In genomic region chr12:86021583-86021982, GRCm38 (mm10) we compare ENCODE assay signal across 29 mouse cellular contexts. TPM values are rescaled to one million over a fixed set of nuclear protein-coding genes. Genes with fewer than 3 reads are reported as not detected.
DNase-seq lines count a peak whose midpoint lies in the region; ATAC-seq and TF ChIP-seq lines count a peak whose summit lies in the region.
"Had no signal": no experiment of that assay in that cellular context is flagged by ENCODE, and none has a peak within 500 bp of the region (broad histone marks: within the 10 kb centered on the region; RNA-seq: fewer than 3 reads in every experiment).

No protein-coding gene starts in this region.

- H3K4me2 ChIP-seq in lung, embryonic 14.5 days, result no peak overlapping the region
- no peak overlapping the region for H3K4me2 ChIP-seq in lung, postnatal 0 days (replicated peaks; ENCODE audit: low read depth, low read length)
- no peak overlapping the region for H3K4me2 ChIP-seq in embryonic facial prominence, embryonic 14.5 days (ENCODE audit: low read depth, low read length)
- H3K4me2 ChIP-seq in limb, embryonic 15.5 days, result no peak overlapping the region
- no peak overlapping the region for H3K4me2 ChIP-seq in hindbrain, embryonic 13.5 days
- H3K4me2 ChIP-seq: intestine, embryonic 15.5 days; liver, embryonic 11.5 days; neural tube, embryonic 15.5 days had no signal

- no peak for TF ChIP-seq EP300 in lung, postnatal 0 days (IDR thresholded peaks at IDR 0.05)

- no peak overlapping the region for H3K9ac ChIP-seq in lung, embryonic 14.5 days
- H3K9ac ChIP-seq in lung, postnatal 0 days (replicated peaks; ENCODE audit: low read depth), result no peak overlapping the region
- H3K9ac ChIP-seq in embryonic facial prominence, embryonic 14.5 days (ENCODE audit: low read depth, low read length), result no peak overlapping the region
- H3K9ac ChIP-seq in limb, embryonic 15.5 days, result no peak overlapping the region
- no peak overlapping the region for H3K9ac ChIP-seq in hindbrain, embryonic 13.5 days
- H3K9ac ChIP-seq: intestine, embryonic 15.5 days; neural tube, embryonic 15.5 days had no signal

- H3K36me3 ChIP-seq in heart, embryonic 10.5 days, result 0 out of 2 replicates have a peak, but pooled peaks cover 3% of the 10 kb centered on the region
- no peaks in the 10 kb centered on the region for H3K36me3 ChIP-seq in lung, embryonic 14.5 days (ENCODE audit: insufficient read depth)
- H3K36me3 ChIP-seq in lung, postnatal 0 days (ENCODE audit: insufficient read depth, low read length), result no peaks in the 10 kb centered on the region
- no peaks in the 10 kb centered on the region for H3K36me3 ChIP-seq in embryonic facial prominence, embryonic 14.5 days (ENCODE audit: control insufficient read depth, insufficient read depth, low read length)
- H3K36me3 ChIP-seq in limb, embryonic 15.5 days, result no peaks in the 10 kb centered on the region
- peaks cover 3% of the 10 kb centered on the region; the same call in 1 of the 2 replicates for H3K36me3 ChIP-seq in hindbrain, embryonic 13.5 days
- H3K36me3 ChIP-seq: intestine, embryonic 15.5 days; neural tube, embryonic 15.5 days had no signal

- ATAC-seq in lung, embryonic 14.5 days (ENCODE audit: insufficient read depth), result no peak
- no peak for ATAC-seq in lung, postnatal 0 days
- peak; percentile 41; the same call in 1 of the 2 replicates for ATAC-seq in embryonic facial prominence, embryonic 14.5 days (ENCODE audit: low read depth)
- no peak for ATAC-seq in limb, embryonic 15.5 days (ENCODE audit: insufficient number of reproducible peaks, low FRiP score, low TSS enrichment, low read depth)
- ATAC-seq in hindbrain, embryonic 13.5 days (ENCODE audit: low FRiP score), result no peak
- ATAC-seq: activated CD4-positive, CD25-positive, alpha-beta regulatory T cell, adult 4 months; forebrain, embryonic 14.5 days; hindbrain, postnatal 0 days; intestine, embryonic 15.5 days had no signal

- no peaks in the 10 kb centered on the region for H3K27me3 ChIP-seq in heart, embryonic 10.5 days (ENCODE audit: insufficient read depth, poor library complexity, severe bottlenecking)
- no peaks in the 10 kb centered on the region for H3K27me3 ChIP-seq in lung, embryonic 14.5 days (ENCODE audit: insufficient read depth, low read length)
- H3K27me3 ChIP-seq in lung, postnatal 0 days (replicated peaks; ENCODE audit: insufficient read depth, low read length), result no peaks in the 10 kb centered on the region
- no peaks in the 10 kb centered on the region for H3K27me3 ChIP-seq in embryonic facial prominence, embryonic 14.5 days (replicated peaks; ENCODE audit: control insufficient read depth, insufficient read depth, low read length)
- H3K27me3 ChIP-seq in limb, embryonic 15.5 days, result no peaks in the 10 kb centered on the region
- no peaks in the 10 kb centered on the region for H3K27me3 ChIP-seq in hindbrain, embryonic 13.5 days
- H3K27me3 ChIP-seq: intestine, embryonic 15.5 days; neural tube, embryonic 15.5 days had no signal

- DNase-seq in heart, embryonic 10.5 days (ENCODE audit: low spot score), result no peak
- DNase-seq in heart, adult 8-10 months (ENCODE audit: low spot score), result no peak
- no peak for DNase-seq in lung, embryonic 14.5 days
- DNase-seq in lung, postnatal 0 days (ENCODE audit: low spot score), result no peak
- peak; percentile 53 for DNase-seq in embryonic facial prominence, embryonic 14.5 days (ENCODE audit: low spot score)
- DNase-seq: adrenal gland, adult 2 months; cerebellum, adult 8-10 months; cerebellum, postnatal 36 days; embryo, embryonic 11 days; heart, adult 2 months; kidney, adult 2 months; kidney, postnatal 36 days; lung, postnatal 14 days; midbrain, embryonic 14.5 days; right cerebral cortex, adult 18-20 months; right cerebral cortex, postnatal 4 days; thymus, adult 18-20 months; thymus, postnatal 25 days had no signal

- no peak overlapping the region for H3K4me3 ChIP-seq in heart, embryonic 10.5 days
- H3K4me3 ChIP-seq in lung, embryonic 14.5 days (ENCODE audit: low read depth, low read length), result no peak overlapping the region
- no peak overlapping the region for H3K4me3 ChIP-seq in lung, postnatal 0 days (ENCODE audit: low read depth, low read length)
- H3K4me3 ChIP-seq in embryonic facial prominence, embryonic 14.5 days (ENCODE audit: low read depth, low read length), result no peak overlapping the region
- H3K4me3 ChIP-seq in limb, embryonic 15.5 days, result no peak overlapping the region
- H3K4me3 ChIP-seq in hindbrain, embryonic 13.5 days, result no peak overlapping the region
- H3K4me3 ChIP-seq: heart, adult 2 months; intestine, embryonic 15.5 days; layer of hippocampus, adult 2 months; left cerebral cortex, adult 2 months; neural tube, embryonic 15.5 days had no signal

- WGBS in heart, embryonic 10.5 days, result 51% methylated on average over 6 of the region's 6 CpGs
- 50% methylated on average over 6 of the region's 6 CpGs for WGBS in lung, embryonic 14.5 days
- 63% methylated on average over 6 of the region's 6 CpGs for WGBS in lung, postnatal 0 days
- WGBS in embryonic facial prominence, embryonic 14.5 days, result 66% methylated on average over 6 of the region's 6 CpGs
- 74% methylated on average over 6 of the region's 6 CpGs for WGBS in limb, embryonic 15.5 days
- 84% methylated on average over 6 of the region's 6 CpGs for WGBS in hindbrain, embryonic 13.5 days

- peaks cover 37% of the 10 kb centered on the region for H3K4me1 ChIP-seq in heart, embryonic 10.5 days
- H3K4me1 ChIP-seq in lung, embryonic 14.5 days (ENCODE audit: insufficient read depth), result peaks cover 12% of the 10 kb centered on the region
- 0 out of 2 replicates have a peak, but pooled peaks cover 3% of the 10 kb centered on the region for H3K4me1 ChIP-seq in lung, postnatal 0 days (ENCODE audit: insufficient read depth, low read depth, low read length)
- H3K4me1 ChIP-seq in embryonic facial prominence, embryonic 14.5 days (ENCODE audit: control insufficient read depth, insufficient read depth, low read length), result peaks cover 23% of the 10 kb centered on the region
- H3K4me1 ChIP-seq in limb, embryonic 15.5 days, result peaks cover 44% of the 10 kb centered on the region
- H3K4me1 ChIP-seq in hindbrain, embryonic 13.5 days (replicated peaks), result peaks cover 3% of the 10 kb centered on the region; the same call in 1 of the 2 replicates

- no peak for TF ChIP-seq CTCF in lung, embryonic 14.5 days (IDR thresholded peaks at IDR 0.05; ENCODE audit: low read depth)
- TF ChIP-seq CTCF in lung, postnatal 0 days (IDR thresholded peaks at IDR 0.05), result no peak

- H3K27ac ChIP-seq in heart, embryonic 10.5 days, result 0 out of 2 replicates have a peak overlapping the region, but pooled peaks have one; percentile 16
- peak overlapping the region; percentile 75 for H3K27ac ChIP-seq in lung, embryonic 14.5 days (ENCODE audit: low read depth)
- no peak overlapping the region for H3K27ac ChIP-seq in lung, postnatal 0 days (ENCODE audit: low read length)
- peak overlapping the region; percentile 77; the same call in 1 of the 2 replicates for H3K27ac ChIP-seq in embryonic facial prominence, embryonic 14.5 days (replicated peaks; ENCODE audit: low read depth, low read length)
- peak overlapping the region; percentile 73 for H3K27ac ChIP-seq in limb, embryonic 15.5 days
- H3K27ac ChIP-seq in hindbrain, embryonic 13.5 days, result no peak overlapping the region
- H3K27ac ChIP-seq: heart, adult 2 months; hindbrain, postnatal 0 days; layer of hippocampus, adult 2 months; left cerebral cortex, adult 2 months; neural tube, embryonic 15.5 days; stomach, postnatal 0 days had no signal

- no peaks in the 10 kb centered on the region for H3K9me3 ChIP-seq in heart, embryonic 10.5 days
- no peaks in the 10 kb centered on the region for H3K9me3 ChIP-seq in lung, embryonic 14.5 days (ENCODE audit: low read depth, low read length)
- H3K9me3 ChIP-seq in lung, postnatal 0 days (ENCODE audit: low read length), result no peaks in the 10 kb centered on the region
- no peaks in the 10 kb centered on the region for H3K9me3 ChIP-seq in embryonic facial prominence, embryonic 14.5 days (ENCODE audit: control insufficient read depth, low read length)
- H3K9me3 ChIP-seq in limb, embryonic 15.5 days, result no peaks in the 10 kb centered on the region
- H3K9me3 ChIP-seq in hindbrain, embryonic 13.5 days, result no peaks in the 10 kb centered on the region
- H3K9me3 ChIP-seq: intestine, embryonic 15.5 days; neural tube, embryonic 15.5 days had no signal

RNA-seq across cellular contexts. Expression of gene Tgfb3, which starts 57.3 kb away (rescaled TPM):
- polyA plus RNA-seq in heart, embryonic 10.5 days (2016; fragmentation: Nextera tagmentation; extraction: Ambion mirVana), result 13.0 and 15.3 TPM in 2 replicates
- 10 to 100 TPM; 13.5 to 15.5 (median 14.3) TPM for total RNA-seq in heart, adult 8-10 months (2022)
- 46.1 and 50.5 TPM in 2 replicates for polyA plus RNA-seq in lung, embryonic 14.5 days (2014; fragmentation: Nextera tagmentation; extraction: Ambion mirVana)
- 20.6 and 23.5 TPM in 2 replicates for polyA plus RNA-seq in lung, postnatal 0 days (2015; fragmentation: Nextera tagmentation; extraction: Ambion mirVana)
- 59.4 and 61.8 TPM in 2 replicates for polyA plus RNA-seq in embryonic facial prominence, embryonic 14.5 days (2014; fragmentation: Nextera tagmentation; extraction: Ambion mirVana)
- 102 and 104 TPM in 2 replicates for polyA plus RNA-seq in limb, embryonic 15.5 days (2015; fragmentation: Nextera tagmentation; extraction: Ambion mirVana)
- 5.4 and 6.1 TPM in 2 replicates for polyA plus RNA-seq in hindbrain, embryonic 13.5 days (2015; fragmentation: Nextera tagmentation; extraction: Ambion mirVana)

Comparison
In these comparisons a context has a peak if more than half of its experiments do, and no peak if none do; other contexts are left out.
1. H3K27ac ChIP-seq: peak in heart, embryonic 10.5 days (single experiment), lung, embryonic 14.5 days (single experiment), embryonic facial prominence, embryonic 14.5 days (single experiment) and limb, embryonic 15.5 days (single experiment); none in lung, postnatal 0 days (single experiment) and hindbrain, embryonic 13.5 days (single experiment).